Mouse (Mus musculus): ENCODE results near the gene Pcyox1. TPM values are rescaled to one million over a fixed set of nuclear protein-coding genes. Genes with fewer than 3 reads are reported as not detected.
A peak's percentile ranks its signal among the peaks of the same experiment; 100 is the strongest.
"Not testable (repeated sequence)": the region's sequence is repeated elsewhere in the genome, so short reads cannot be mapped to it uniquely, and the experiment has no call there.

Pcyox1 gene
- polyA plus RNA-seq, 1 experiment from 2014 or later = 61.0 TPM

DNA sequence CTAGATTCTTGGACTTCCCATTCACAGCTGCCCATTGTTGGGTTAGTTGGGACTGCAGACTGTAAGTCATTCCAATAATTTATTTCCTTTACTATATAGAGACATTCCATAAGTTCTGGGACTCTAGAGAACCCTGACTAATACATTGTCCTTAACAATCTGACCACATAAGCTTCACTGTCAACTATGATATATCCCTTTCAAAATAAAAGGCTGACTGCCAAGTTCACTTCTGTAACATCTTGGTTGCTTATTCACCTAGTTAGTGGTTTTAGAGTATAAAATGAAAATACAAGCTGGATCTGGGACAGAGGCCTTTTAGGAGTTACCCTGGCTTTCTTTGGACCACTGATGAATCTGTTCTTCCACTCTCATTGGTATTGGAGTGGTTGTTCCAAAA lies 14.4 kb downstream of the Pcyox1 start:
- no peak overlapping the region for H3K27ac ChIP-seq (replicated peaks; ENCODE audit: low read depth, low read length)
- peaks cover 11% of the 10 kb centered on the region; the same call in 1 of the 2 replicates for H3K36me3 ChIP-seq (ENCODE audit: control insufficient read depth, insufficient read depth, low read length)
- no peak for ATAC-seq (ENCODE audit: insufficient number of reproducible peaks, low FRiP score, low TSS enrichment, low read depth)
- H3K4me3 ChIP-seq (ENCODE audit: low read depth, low read length) = no peak overlapping the region
- no peak for DNase-seq (ENCODE audit: low spot score)
- no peaks in the 10 kb centered on the region for H3K4me1 ChIP-seq (ENCODE audit: control insufficient read depth, insufficient read depth, low read length)
- no peak overlapping the region for H3K4me2 ChIP-seq (ENCODE audit: low read depth, severe bottlenecking)
- H3K27me3 ChIP-seq (ENCODE audit: control insufficient read depth, insufficient read depth, low read length) = no peaks in the 10 kb centered on the region
- no peak overlapping the region for H3K9ac ChIP-seq (ENCODE audit: low read length)
- no peaks in the 10 kb centered on the region for H3K9me3 ChIP-seq (ENCODE audit: control insufficient read depth, low read length)

DNA sequence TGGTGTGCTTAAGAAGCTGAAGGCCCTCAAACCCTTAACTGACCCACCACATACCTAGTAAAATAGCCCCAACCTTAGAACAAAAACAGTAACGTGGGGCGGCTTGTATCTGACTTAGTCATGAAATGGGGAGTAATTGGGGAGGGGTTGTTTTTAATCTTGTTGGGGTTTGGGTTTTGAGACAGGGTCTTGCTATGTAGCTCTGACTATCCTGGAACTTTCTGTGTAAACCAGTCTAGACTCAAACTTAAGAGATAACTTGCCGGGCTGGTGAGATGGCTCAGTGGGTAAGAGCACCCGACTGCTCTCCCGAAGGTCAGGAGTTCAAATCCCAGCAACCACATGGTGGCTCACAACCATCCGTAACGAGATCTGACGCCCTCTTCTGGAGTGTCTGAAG lies 16.8 kb downstream of the Pcyox1 start:
- ATAC-seq (ENCODE audit: insufficient number of reproducible peaks, low FRiP score, low TSS enrichment, low read depth); DNase-seq (ENCODE audit: low spot score); H3K9me3 ChIP-seq (ENCODE audit: control insufficient read depth, low read length); H3K9ac ChIP-seq (ENCODE audit: low read length); H3K4me3 ChIP-seq (ENCODE audit: low read depth, low read length); H3K4me2 ChIP-seq (ENCODE audit: low read depth, severe bottlenecking); H3K27ac ChIP-seq (replicated peaks; ENCODE audit: low read depth, low read length); H3K27me3 ChIP-seq (ENCODE audit: control insufficient read depth, insufficient read depth, low read length); H3K4me1 ChIP-seq (ENCODE audit: control insufficient read depth, insufficient read depth, low read length): not testable (repeated sequence)
- H3K36me3 ChIP-seq (ENCODE audit: control insufficient read depth, insufficient read depth, low read length) = peaks cover 18% of the 10 kb centered on the region
- WGBS = 85% methylated on average over 5 of the region's 8 CpGs

- Histone ChIP-seq H3K4me3 (ENCODE audit: low read depth, low read length) (no peak overlapping the region), H3K4me2 (ENCODE audit: low read depth, severe bottlenecking) (no peak overlapping the region), H3K27me3 (ENCODE audit: control insufficient read depth, insufficient read depth, low read length) (no peaks in the 10 kb centered on the region), H3K9ac (ENCODE audit: low read length) (no peak overlapping the region), H3K36me3 (ENCODE audit: control insufficient read depth, insufficient read depth, low read length) (peaks cover 18% of the 10 kb centered on the region), H3K27ac (replicated peaks; ENCODE audit: low read depth, low read length) (no peak overlapping the region), H3K9me3 (ENCODE audit: control insufficient read depth, low read length) (no peaks in the 10 kb centered on the region), H3K4me1 (ENCODE audit: control insufficient read depth, insufficient read depth, low read length) (no peaks in the 10 kb centered on the region)
- DNase-seq (ENCODE audit: low spot score) (no peak), ATAC-seq (ENCODE audit: insufficient number of reproducible peaks, low FRiP score, low TSS enrichment, low read depth) (no peak)
- WGBS = 86% methylated on average over 3 of the region's 3 CpGs
These were observed 18.6 kb downstream of the Pcyox1 start for GRCm38 (mm10) chr6:86378341-86378740.

DNA sequence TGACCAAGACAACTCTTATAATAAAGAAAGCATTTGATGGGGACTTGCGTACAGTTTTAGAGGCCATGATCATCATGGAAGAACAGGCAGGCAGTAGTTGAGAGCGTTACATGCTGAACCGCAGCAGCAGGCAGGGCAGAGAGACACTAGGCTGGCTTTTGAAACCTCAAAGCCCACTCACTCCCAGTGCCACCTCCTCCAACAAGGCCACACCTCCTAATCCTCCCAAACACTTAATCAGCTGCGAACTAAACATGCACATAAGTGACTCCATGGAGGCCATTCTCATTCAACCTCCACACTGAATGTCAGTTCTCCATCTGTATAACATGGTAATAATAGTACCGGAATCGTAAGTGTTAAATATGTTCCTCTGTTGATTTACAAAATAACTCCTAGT lies 23.4 kb downstream of the Pcyox1 start:
- Histone ChIP-seq H3K4me3 (ENCODE audit: low read depth, low read length) (no peak overlapping the region), H3K27ac (replicated peaks; ENCODE audit: low read depth, low read length) (no peak overlapping the region), H3K36me3 (ENCODE audit: control insufficient read depth, insufficient read depth, low read length) (peaks cover 15% of the 10 kb centered on the region), H3K9me3 (ENCODE audit: control insufficient read depth, low read length) (no peaks in the 10 kb centered on the region), H3K9ac (ENCODE audit: low read length) (no peak overlapping the region), H3K4me1 (ENCODE audit: control insufficient read depth, insufficient read depth, low read length) (peaks cover 9% of the 10 kb centered on the region), H3K27me3 (ENCODE audit: control insufficient read depth, insufficient read depth, low read length) (no peaks in the 10 kb centered on the region), H3K4me2 (ENCODE audit: low read depth, severe bottlenecking) (no peak overlapping the region)
- no peak for ATAC-seq (ENCODE audit: insufficient number of reproducible peaks, low FRiP score, low TSS enrichment, low read depth)
- no peak for DNase-seq (ENCODE audit: low spot score)
- 93% methylated on average over 6 of the region's 6 CpGs for WGBS

DNA sequence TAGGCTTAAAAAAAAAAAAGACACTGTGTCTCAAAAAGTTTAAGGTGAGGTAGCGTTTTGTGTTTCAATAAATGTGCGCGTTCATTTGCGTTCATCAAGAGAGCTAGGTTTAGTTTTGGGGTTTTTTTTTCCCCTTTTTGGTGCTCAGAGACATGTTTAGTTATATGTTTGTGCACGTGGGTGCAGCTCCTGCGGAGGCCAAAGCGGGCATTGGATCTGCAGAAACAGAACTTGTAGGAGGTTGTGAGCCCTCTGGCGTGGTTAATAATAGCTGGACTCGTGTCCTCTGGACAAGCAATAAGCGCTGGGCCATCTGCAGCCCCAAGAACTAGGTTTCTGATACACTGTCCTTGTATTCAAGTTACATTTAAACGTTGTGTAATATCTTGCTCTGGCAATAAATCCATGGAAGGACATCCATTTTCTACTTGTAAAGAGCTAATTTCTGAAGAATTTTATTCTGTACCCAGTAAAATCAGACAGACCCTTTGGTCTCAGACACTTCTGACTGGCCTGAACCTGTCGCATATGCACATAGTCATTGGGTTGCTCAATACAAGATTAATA lies 24.9 kb downstream of the Pcyox1 start:
- Histone ChIP-seq H3K4me3 (ENCODE audit: low read depth, low read length) (peak overlapping the region; percentile 91), H3K9me3 (ENCODE audit: control insufficient read depth, low read length) (no peaks in the 10 kb centered on the region), H3K4me2 (ENCODE audit: low read depth, severe bottlenecking) (peak overlapping the region; percentile 85), H3K27ac (replicated peaks; ENCODE audit: low read depth, low read length) (no peak overlapping the region; the same call in 1 of the 2 replicates), H3K27me3 (ENCODE audit: control insufficient read depth, insufficient read depth, low read length) (no peaks in the 10 kb centered on the region), H3K36me3 (ENCODE audit: control insufficient read depth, insufficient read depth, low read length) (peaks cover 4% of the 10 kb centered on the region; the same call in 1 of the 2 replicates), H3K9ac (ENCODE audit: low read length) (peak overlapping the region; percentile 93), H3K4me1 (ENCODE audit: control insufficient read depth, insufficient read depth, low read length) (peaks cover 9% of the 10 kb centered on the region)
- WGBS = 6% methylated on average over 12 of the region's 12 CpGs
- DNase-seq (ENCODE audit: low spot score) = peak; percentile 25
- no peak for ATAC-seq (ENCODE audit: insufficient number of reproducible peaks, low FRiP score, low TSS enrichment, low read depth)

DNA sequence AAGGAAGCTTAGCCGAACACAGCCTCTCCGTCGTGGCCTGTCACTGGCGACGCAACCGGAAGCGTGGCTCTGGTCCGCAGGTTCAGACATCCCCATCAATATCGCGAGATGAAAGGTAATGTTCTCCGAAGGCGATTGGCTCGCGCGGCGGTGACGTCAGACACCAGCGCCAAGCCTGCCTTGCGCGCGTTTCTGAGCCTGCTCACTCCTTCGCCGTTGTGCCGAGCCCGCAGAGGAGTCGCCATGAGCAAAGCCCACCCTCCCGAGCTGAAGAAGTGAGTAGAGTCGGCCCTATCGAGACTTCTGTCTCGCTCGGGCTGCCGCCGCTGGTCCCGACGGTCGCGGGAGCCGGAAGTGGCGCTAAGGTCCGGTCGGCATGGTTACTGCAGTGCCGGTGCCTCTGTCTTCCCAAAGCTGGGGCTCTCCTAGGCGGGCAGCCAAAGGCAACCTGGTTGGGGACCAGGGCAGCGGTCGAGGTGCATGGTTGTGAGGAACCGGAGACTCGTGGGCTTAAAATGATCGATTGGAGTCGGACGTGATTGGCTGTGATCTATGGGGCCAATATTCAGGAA lies 25.5 kb downstream of the Pcyox1 start:
- Histone ChIP-seq H3K27me3 (ENCODE audit: control insufficient read depth, insufficient read depth, low read length) (no peaks in the 10 kb centered on the region), H3K27ac (replicated peaks; ENCODE audit: low read depth, low read length) (peak overlapping the region; percentile 82), H3K9ac (ENCODE audit: low read length) (peak overlapping the region; percentile 93), H3K4me2 (ENCODE audit: low read depth, severe bottlenecking) (peak overlapping the region; percentile 85), H3K4me1 (ENCODE audit: control insufficient read depth, insufficient read depth, low read length) (peaks cover 11% of the 10 kb centered on the region), H3K36me3 (ENCODE audit: control insufficient read depth, insufficient read depth, low read length) (0 out of 2 replicates have a peak, but pooled peaks cover 2% of the 10 kb centered on the region), H3K9me3 (ENCODE audit: control insufficient read depth, low read length) (no peaks in the 10 kb centered on the region), H3K4me3 (ENCODE audit: low read depth, low read length) (peak overlapping the region; percentile 91)
- DNase-seq (ENCODE audit: low spot score) (peak; percentile 97), ATAC-seq (ENCODE audit: insufficient number of reproducible peaks, low FRiP score, low TSS enrichment, low read depth) (peak; percentile 96)
- under 1% methylated on average over 50 of the region's 50 CpGs for whole genome bisulfite sequencing

DNA sequence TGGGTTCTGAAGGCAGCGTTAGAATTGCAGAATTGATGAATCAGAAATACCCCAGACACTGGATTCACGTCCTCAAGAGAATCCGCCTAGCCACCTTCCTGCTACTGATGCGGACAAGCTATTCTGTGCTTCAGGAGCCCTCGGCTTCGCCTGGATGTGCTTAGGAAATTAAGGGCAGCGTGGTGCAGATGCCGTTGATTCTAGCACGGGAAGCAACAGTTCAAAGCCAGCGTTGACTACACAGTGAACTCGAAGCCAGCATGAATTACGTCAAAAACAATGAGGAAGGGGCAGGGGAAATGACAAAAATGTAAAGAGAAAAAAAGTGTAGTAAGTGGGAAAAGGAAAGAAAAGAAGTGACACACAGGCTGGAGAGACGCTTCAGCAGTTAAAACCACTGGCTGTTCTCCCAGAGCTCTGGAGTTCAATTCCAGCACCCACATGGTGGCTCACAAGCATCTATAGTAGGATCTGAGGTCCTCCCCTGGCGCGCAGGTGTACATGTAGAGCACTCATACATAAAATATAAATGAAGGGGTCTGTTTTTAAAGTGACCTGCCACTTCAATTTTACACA lies 26.1 kb downstream of the Pcyox1 start, which contains the start of gene Snrpg:
Gene Snrpg (plus strand): TSS at position 541 of the 576 bp plus-strand sequence.
- peak within 1 kb of the TSS; percentile 82 for H3K27ac ChIP-seq (replicated peaks; ENCODE audit: low read depth, low read length)
- H3K4me2 ChIP-seq (ENCODE audit: low read depth, severe bottlenecking) = peak within 1 kb of the TSS; percentile 85
- H3K9me3 ChIP-seq (ENCODE audit: control insufficient read depth, low read length) = no peaks in the 10 kb centered on the region
- peak; percentile 40 for DNase-seq (ENCODE audit: low spot score)
- H3K36me3 ChIP-seq (ENCODE audit: control insufficient read depth, insufficient read depth, low read length) = no peaks in the 10 kb centered on the region
- H3K27me3 ChIP-seq (ENCODE audit: control insufficient read depth, insufficient read depth, low read length) = no peaks in the 10 kb centered on the region
- 20% methylated on average over 15 of the region's 15 CpGs for WGBS
- H3K4me1 ChIP-seq (ENCODE audit: control insufficient read depth, insufficient read depth, low read length) = peaks cover 12% of the 10 kb centered on the region
- H3K9ac ChIP-seq (ENCODE audit: low read length) = peak within 1 kb of the TSS; percentile 93
- no peak for ATAC-seq (ENCODE audit: insufficient number of reproducible peaks, low FRiP score, low TSS enrichment, low read depth)
- H3K4me3 ChIP-seq (ENCODE audit: low read depth, low read length) = peak within 1 kb of the TSS; percentile 91

DNA sequence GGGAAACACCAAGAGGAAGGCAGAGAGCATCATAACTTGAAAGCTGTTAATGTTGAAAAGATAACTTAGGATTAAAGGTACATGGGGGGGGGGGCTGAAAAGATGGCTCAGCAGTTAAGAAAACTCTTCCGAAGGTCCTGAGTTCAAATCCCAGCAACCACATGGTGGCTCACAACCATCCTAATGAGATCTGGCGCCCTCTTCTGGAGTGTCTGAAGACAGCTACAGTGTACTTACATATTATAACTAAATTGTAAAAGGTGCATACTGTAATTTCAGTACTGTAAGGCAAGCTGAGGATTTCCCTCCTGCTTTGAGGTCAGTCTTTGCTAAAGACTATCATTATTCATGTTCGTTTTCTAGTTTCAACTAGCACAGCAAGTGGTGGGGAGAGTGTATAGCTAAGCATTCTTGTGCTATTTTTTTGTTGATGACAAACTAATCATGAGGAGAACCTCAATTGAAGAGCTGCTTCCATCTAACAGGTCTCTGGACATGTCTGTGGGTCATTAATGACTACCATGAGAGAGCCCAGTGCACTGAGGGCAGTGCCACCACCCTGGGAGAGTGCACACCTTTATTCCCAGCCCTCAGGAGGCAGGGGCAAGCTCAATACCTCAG lies 26.8 kb downstream of the Pcyox1 start:
- ATAC-seq (ENCODE audit: insufficient number of reproducible peaks, low FRiP score, low TSS enrichment, low read depth) (no peak), DNase-seq (ENCODE audit: low spot score) (peak; percentile 31)
- 68% methylated on average over 3 of the region's 3 CpGs for WGBS
- Histone ChIP-seq H3K4me2 (ENCODE audit: low read depth, severe bottlenecking) (peak overlapping the region; percentile 85; the same call in 1 of the 2 replicates), H3K36me3 (ENCODE audit: control insufficient read depth, insufficient read depth, low read length) (no peaks in the 10 kb centered on the region), H3K4me1 (ENCODE audit: control insufficient read depth, insufficient read depth, low read length) (peaks cover 12% of the 10 kb centered on the region), H3K27ac (replicated peaks; ENCODE audit: low read depth, low read length) (no peak overlapping the region), H3K9me3 (ENCODE audit: control insufficient read depth, low read length) (no peaks in the 10 kb centered on the region), H3K9ac (ENCODE audit: low read length) (peak overlapping the region; percentile 93), H3K27me3 (ENCODE audit: control insufficient read depth, insufficient read depth, low read length) (no peaks in the 10 kb centered on the region), H3K4me3 (ENCODE audit: low read depth, low read length) (0 out of 2 replicates have a peak overlapping the region, but pooled peaks have one; percentile 91)

Measured in limb, embryonic 11.5 days (tissue).